Mouse (Mus musculus): ENCODE data around the gene Ephb2.

- TF ChIP-seq POLR2A (IDR thresholded peaks at IDR 0.05; ENCODE audit: low read depth, low read length) (no peak), CTCF (IDR thresholded peaks at IDR 0.05; ENCODE audit: extremely low read depth, insufficient read length, insufficient replicate concordance, low read depth, low read length) (no peak)
These were observed 55.4 kb downstream of the Ephb2 start for GRCm38 (mm10) chr4:136780201-136780895.

Data from small intestine, adult 2 months (tissue).